Mouse (Mus musculus): ENCODE measurements around the gene Kri1. TPM values are rescaled to one million over a fixed set of nuclear protein-coding genes. Genes with fewer than 3 reads are reported as not detected.
"Not testable (repeated sequence)": the region's sequence is repeated elsewhere in the genome, so short reads cannot be mapped to it uniquely, and the experiment has no call there.

Gene Kri1
- polyA plus RNA-seq, 1 experiment from 2014 or later = 15.0 TPM

GRCm38 (mm10) chr9:21274336-21274735, 13.4 kb downstream of the Kri1 start:
- no peaks in the 10 kb centered on the region for H3K4me1 ChIP-seq (ENCODE audit: control insufficient read depth, insufficient read depth, low read length)
- WGBS = 98% methylated on average over 3 of the region's 3 CpGs
- no peaks in the 10 kb centered on the region for H3K27me3 ChIP-seq (ENCODE audit: control insufficient read depth, insufficient read depth, low read length)
- H3K4me2 ChIP-seq (ENCODE audit: low read depth) = no peak overlapping the region
- no peak for DNase-seq (ENCODE audit: low spot score)
- H3K9me3 ChIP-seq (ENCODE audit: control insufficient read depth, low read length) = no peaks in the 10 kb centered on the region
- peaks cover 46% of the 10 kb centered on the region for H3K36me3 ChIP-seq (ENCODE audit: control insufficient read depth, insufficient read depth, low read length)
- H3K27ac ChIP-seq (ENCODE audit: low read depth, low read length) = no peak overlapping the region
- no peak overlapping the region for H3K4me3 ChIP-seq (ENCODE audit: low read depth, low read length)
- H3K9ac ChIP-seq (ENCODE audit: low read length) = no peak overlapping the region
- no peak for ATAC-seq (ENCODE audit: insufficient read depth, low FRiP score, low TSS enrichment)

GRCm38 (mm10) chr9:21273520-21274228, 14.1 kb downstream of the Kri1 start:
- no peak overlapping the region for H3K9ac ChIP-seq (ENCODE audit: low read length)
- DNase-seq (ENCODE audit: low spot score) (no peak), ATAC-seq (ENCODE audit: insufficient read depth, low FRiP score, low TSS enrichment) (no peak)
- no peaks in the 10 kb centered on the region for H3K9me3 ChIP-seq (ENCODE audit: control insufficient read depth, low read length)
- no peak overlapping the region for H3K27ac ChIP-seq (ENCODE audit: low read depth, low read length)
- no peak overlapping the region for H3K4me3 ChIP-seq (ENCODE audit: low read depth, low read length)
- H3K27me3 ChIP-seq (ENCODE audit: control insufficient read depth, insufficient read depth, low read length) = no peaks in the 10 kb centered on the region
- peaks cover 43% of the 10 kb centered on the region for H3K36me3 ChIP-seq (ENCODE audit: control insufficient read depth, insufficient read depth, low read length)
- WGBS = 84% methylated on average over 7 of the region's 7 CpGs
- no peak overlapping the region for H3K4me2 ChIP-seq (ENCODE audit: low read depth)
- no peaks in the 10 kb centered on the region for H3K4me1 ChIP-seq (ENCODE audit: control insufficient read depth, insufficient read depth, low read length)

- WGBS = 89% methylated on average over 8 of the region's 8 CpGs
- no peak for DNase-seq (ENCODE audit: low spot score)
- no peak overlapping the region for H3K9ac ChIP-seq (ENCODE audit: low read length)
- ATAC-seq (ENCODE audit: insufficient read depth, low FRiP score, low TSS enrichment) = no peak
- H3K4me1 ChIP-seq (ENCODE audit: control insufficient read depth, insufficient read depth, low read length) = no peaks in the 10 kb centered on the region
- no peak overlapping the region for H3K4me3 ChIP-seq (ENCODE audit: low read depth, low read length)
- no peak overlapping the region for H3K4me2 ChIP-seq (ENCODE audit: low read depth)
- peaks cover 42% of the 10 kb centered on the region for H3K36me3 ChIP-seq (ENCODE audit: control insufficient read depth, insufficient read depth, low read length)
- H3K9me3 ChIP-seq (ENCODE audit: control insufficient read depth, low read length) = no peaks in the 10 kb centered on the region
- no peak overlapping the region for H3K27ac ChIP-seq (ENCODE audit: low read depth, low read length)
- H3K27me3 ChIP-seq (ENCODE audit: control insufficient read depth, insufficient read depth, low read length) = no peaks in the 10 kb centered on the region
These were observed 14.7 kb downstream of the Kri1 start for GRCm38 (mm10) chr9:21273094-21273493.

GRCm38 (mm10) chr9:21272391-21272790, 15.4 kb downstream of the Kri1 start:
- H3K9ac ChIP-seq (ENCODE audit: low read length) = no peak overlapping the region
- no peak for ATAC-seq (ENCODE audit: insufficient read depth, low FRiP score, low TSS enrichment)
- peaks cover 37% of the 10 kb centered on the region for H3K36me3 ChIP-seq (ENCODE audit: control insufficient read depth, insufficient read depth, low read length)
- no peak for DNase-seq (ENCODE audit: low spot score)
- H3K27me3 ChIP-seq (ENCODE audit: control insufficient read depth, insufficient read depth, low read length) = no peaks in the 10 kb centered on the region
- no peak overlapping the region for H3K4me2 ChIP-seq (ENCODE audit: low read depth)
- no peak overlapping the region for H3K4me3 ChIP-seq (ENCODE audit: low read depth, low read length)
- no peaks in the 10 kb centered on the region for H3K4me1 ChIP-seq (ENCODE audit: control insufficient read depth, insufficient read depth, low read length)
- H3K27ac ChIP-seq (ENCODE audit: low read depth, low read length) = no peak overlapping the region
- no peaks in the 10 kb centered on the region for H3K9me3 ChIP-seq (ENCODE audit: control insufficient read depth, low read length)
- WGBS = 92% methylated on average over 9 of the region's 9 CpGs

GRCm38 (mm10) chr9:21269590-21269989, 18.2 kb downstream of the Kri1 start:
- not testable (repeated sequence) for H3K27me3 ChIP-seq (ENCODE audit: control insufficient read depth, insufficient read depth, low read length); DNase-seq (ENCODE audit: low spot score); H3K4me3 ChIP-seq (ENCODE audit: low read depth, low read length); H3K27ac ChIP-seq (ENCODE audit: low read depth, low read length); H3K4me2 ChIP-seq (ENCODE audit: low read depth); H3K9me3 ChIP-seq (ENCODE audit: control insufficient read depth, low read length); H3K4me1 ChIP-seq (ENCODE audit: control insufficient read depth, insufficient read depth, low read length); ATAC-seq (ENCODE audit: insufficient read depth, low FRiP score, low TSS enrichment); H3K9ac ChIP-seq (ENCODE audit: low read length)
- 87% methylated on average over 5 of the region's 5 CpGs for WGBS
- H3K36me3 ChIP-seq (ENCODE audit: control insufficient read depth, insufficient read depth, low read length) = peaks cover 27% of the 10 kb centered on the region

GRCm38 (mm10) chr9:21268305-21268704, 19.5 kb downstream of the Kri1 start:
- H3K9me3 ChIP-seq (ENCODE audit: control insufficient read depth, low read length) = no peaks in the 10 kb centered on the region
- H3K4me2 ChIP-seq (ENCODE audit: low read depth) = no peak overlapping the region
- ATAC-seq (ENCODE audit: insufficient read depth, low FRiP score, low TSS enrichment) (no peak), DNase-seq (ENCODE audit: low spot score) (no peak)
- no peak overlapping the region for H3K27ac ChIP-seq (ENCODE audit: low read depth, low read length)
- H3K9ac ChIP-seq (ENCODE audit: low read length) = no peak overlapping the region
- H3K4me3 ChIP-seq (ENCODE audit: low read depth, low read length) = no peak overlapping the region
- H3K36me3 ChIP-seq (ENCODE audit: control insufficient read depth, insufficient read depth, low read length) = peaks cover 23% of the 10 kb centered on the region
- no peaks in the 10 kb centered on the region for H3K27me3 ChIP-seq (ENCODE audit: control insufficient read depth, insufficient read depth, low read length)
- 94% methylated on average over 16 of the region's 16 CpGs for WGBS
- peaks cover 10% of the 10 kb centered on the region; the same call in 1 of the 2 replicates for H3K4me1 ChIP-seq (ENCODE audit: control insufficient read depth, insufficient read depth, low read length)

- Histone ChIP-seq H3K4me2 (ENCODE audit: low read depth) (no peak overlapping the region), H3K36me3 (ENCODE audit: control insufficient read depth, insufficient read depth, low read length) (peaks cover 13% of the 10 kb centered on the region), H3K27me3 (ENCODE audit: control insufficient read depth, insufficient read depth, low read length) (no peaks in the 10 kb centered on the region), H3K4me1 (ENCODE audit: control insufficient read depth, insufficient read depth, low read length) (peaks cover 10% of the 10 kb centered on the region; the same call in 1 of the 2 replicates), H3K9ac (ENCODE audit: low read length) (no peak overlapping the region), H3K27ac (ENCODE audit: low read depth, low read length) (no peak overlapping the region), H3K9me3 (ENCODE audit: control insufficient read depth, low read length) (no peaks in the 10 kb centered on the region), H3K4me3 (ENCODE audit: low read depth, low read length) (no peak overlapping the region)
- DNase-seq (ENCODE audit: low spot score) = no peak
- ATAC-seq (ENCODE audit: insufficient read depth, low FRiP score, low TSS enrichment) = no peak
- whole genome bisulfite sequencing = 87% methylated on average over 5 of the region's 5 CpGs
These were observed 20.9 kb downstream of the Kri1 start for GRCm38 (mm10) chr9:21266889-21267288.

GRCm38 (mm10) chr9:21265611-21266010, 22.2 kb downstream of the Kri1 start:
- no peak overlapping the region for H3K27ac ChIP-seq (ENCODE audit: low read depth, low read length)
- H3K4me2 ChIP-seq (ENCODE audit: low read depth) = peak overlapping the region; percentile 77
- DNase-seq (ENCODE audit: low spot score) (no peak), ATAC-seq (ENCODE audit: insufficient read depth, low FRiP score, low TSS enrichment) (peak; percentile 38)
- peak overlapping the region; percentile 81 for H3K4me3 ChIP-seq (ENCODE audit: low read depth, low read length)
- 8% methylated on average over 11 of the region's 11 CpGs for WGBS
- peaks cover 4% of the 10 kb centered on the region for H3K36me3 ChIP-seq (ENCODE audit: control insufficient read depth, insufficient read depth, low read length)
- no peaks in the 10 kb centered on the region for H3K27me3 ChIP-seq (ENCODE audit: control insufficient read depth, insufficient read depth, low read length)
- peaks cover 10% of the 10 kb centered on the region; the same call in 1 of the 2 replicates for H3K4me1 ChIP-seq (ENCODE audit: control insufficient read depth, insufficient read depth, low read length)
- no peaks in the 10 kb centered on the region for H3K9me3 ChIP-seq (ENCODE audit: control insufficient read depth, low read length)
- peak overlapping the region; percentile 85 for H3K9ac ChIP-seq (ENCODE audit: low read length)

- Histone ChIP-seq H3K36me3 (ENCODE audit: control insufficient read depth, insufficient read depth, low read length) (no peaks in the 10 kb centered on the region; the same call in 1 of the 2 replicates), H3K27ac (ENCODE audit: low read depth, low read length) (peak within 1 kb of the TSS; percentile 58), H3K27me3 (ENCODE audit: control insufficient read depth, insufficient read depth, low read length) (no peaks in the 10 kb centered on the region), H3K4me3 (ENCODE audit: low read depth, low read length) (peak within 1 kb of the TSS; percentile 81), H3K4me1 (ENCODE audit: control insufficient read depth, insufficient read depth, low read length) (peaks cover 10% of the 10 kb centered on the region; the same call in 1 of the 2 replicates), H3K9ac (ENCODE audit: low read length) (peak within 1 kb of the TSS; percentile 85), H3K9me3 (ENCODE audit: control insufficient read depth, low read length) (no peaks in the 10 kb centered on the region), H3K4me2 (ENCODE audit: low read depth) (peak within 1 kb of the TSS; percentile 77)
- DNase-seq (ENCODE audit: low spot score) (peak; percentile 99), ATAC-seq (ENCODE audit: insufficient read depth, low FRiP score, low TSS enrichment) (peak; percentile 96)
- 0% methylated on average over 49 of the region's 49 CpGs for WGBS
These were observed 22.7 kb downstream of the Kri1 start, which contains the start of gene Atg4d for GRCm38 (mm10) chr9:21265000-21265561. Atg4d (plus strand) TSS chr9:21265293.
